Mouse (Mus musculus): Measurements from ENCODE around the gene Piezo1. TPM values are rescaled to one million over a fixed set of nuclear protein-coding genes. Genes with fewer than 3 reads are reported as not detected.

The Piezo1 gene
- polyA plus RNA-seq, 1 experiment from 2014 or later, result 14.7 TPM

GRCm38 (mm10) chr8:122439336-122439735 lies 111.8 kb downstream of the Piezo1 start:
- H3K4me2 ChIP-seq (replicated peaks), result no peak overlapping the region
- H3K9ac ChIP-seq, result 0 out of 2 replicates have a peak overlapping the region, but pooled peaks have one; percentile 4
- H3K4me3 ChIP-seq, result no peak overlapping the region
- peaks cover 54% of the 10 kb centered on the region for H3K36me3 ChIP-seq
- H3K27me3 ChIP-seq, result no peaks in the 10 kb centered on the region
- no peak overlapping the region for H3K27ac ChIP-seq
- 92% methylated on average over 16 of the region's 16 CpGs for WGBS
- no peaks in the 10 kb centered on the region for H3K9me3 ChIP-seq
- no peak for ATAC-seq (ENCODE audit: low FRiP score, low read depth)
- H3K4me1 ChIP-seq, result peaks cover 14% of the 10 kb centered on the region

GRCm38 (mm10) chr8:122437708-122438331 lies 113.3 kb downstream of the Piezo1 start:
- H3K4me2 ChIP-seq (replicated peaks), result peak overlapping the region; percentile 11; the same call in 1 of the 2 replicates

GRCm38 (mm10) chr8:122436586-122437125 lies 114.5 kb downstream of the Piezo1 start:
- Histone ChIP-seq H3K9ac (no peak overlapping the region), H3K27ac (no peak overlapping the region), H3K4me2 (replicated peaks) (no peak overlapping the region), H3K27me3 (no peaks in the 10 kb centered on the region), H3K4me3 (no peak overlapping the region), H3K36me3 (peaks cover 63% of the 10 kb centered on the region), H3K4me1 (peaks cover 17% of the 10 kb centered on the region), H3K9me3 (no peaks in the 10 kb centered on the region)
- WGBS, result 88% methylated on average over 20 of the region's 20 CpGs
- ATAC-seq (ENCODE audit: low FRiP score, low read depth), result no peak

More at GRCm38 (mm10) chr8:122437708-122438331, 113.3 kb downstream of the Piezo1 start:
- peaks cover 17% of the 10 kb centered on the region for H3K4me1 ChIP-seq
- H3K27me3 ChIP-seq, result no peaks in the 10 kb centered on the region
- ATAC-seq (ENCODE audit: low FRiP score, low read depth), result no peak
- H3K4me3 ChIP-seq, result no peak overlapping the region
- H3K36me3 ChIP-seq, result peaks cover 63% of the 10 kb centered on the region
- no peak overlapping the region for H3K9ac ChIP-seq
- 87% methylated on average over 13 of the region's 13 CpGs for WGBS
- no peaks in the 10 kb centered on the region for H3K9me3 ChIP-seq
- H3K27ac ChIP-seq, result peak overlapping the region; percentile 39; the same call in 1 of the 2 replicates

GRCm38 (mm10) chr8:122436146-122436545 lies 115.0 kb downstream of the Piezo1 start:
- WGBS, result 91% methylated on average over 9 of the region's 9 CpGs
- H3K4me2 ChIP-seq (replicated peaks), result no peak overlapping the region
- ATAC-seq (ENCODE audit: low FRiP score, low read depth), result no peak
- peaks cover 63% of the 10 kb centered on the region for H3K36me3 ChIP-seq
- no peaks in the 10 kb centered on the region for H3K9me3 ChIP-seq
- H3K4me1 ChIP-seq, result peaks cover 22% of the 10 kb centered on the region
- H3K27me3 ChIP-seq, result no peaks in the 10 kb centered on the region
- H3K4me3 ChIP-seq, result no peak overlapping the region
- H3K9ac ChIP-seq, result no peak overlapping the region
- no peak overlapping the region for H3K27ac ChIP-seq

- 89% methylated on average over 6 of the region's 6 CpGs for WGBS
- H3K27me3 ChIP-seq, result no peaks in the 10 kb centered on the region
- ATAC-seq (ENCODE audit: low FRiP score, low read depth), result no peak
Observed at GRCm38 (mm10) chr8:122435375-122435774, 115.8 kb downstream of the Piezo1 start.

GRCm38 (mm10) chr8:122433269-122433905 lies 117.7 kb downstream of the Piezo1 start:
- H3K9me3 ChIP-seq, result no peaks in the 10 kb centered on the region
- peak; percentile 17; the same call in 1 of the 2 replicates for ATAC-seq (ENCODE audit: low FRiP score, low read depth)
- peak overlapping the region; percentile 63; the same call in 1 of the 2 replicates for H3K4me3 ChIP-seq
- WGBS, result 67% methylated on average over 11 of the region's 11 CpGs
- H3K4me1 ChIP-seq, result peaks cover 22% of the 10 kb centered on the region
- H3K27me3 ChIP-seq, result no peaks in the 10 kb centered on the region
- H3K4me2 ChIP-seq (replicated peaks), result peak overlapping the region; percentile 91
- 0 out of 2 replicates have a peak overlapping the region, but pooled peaks have one; percentile 6 for H3K27ac ChIP-seq
- peaks cover 50% of the 10 kb centered on the region for H3K36me3 ChIP-seq
- H3K9ac ChIP-seq, result no peak overlapping the region; the same call in 1 of the 2 replicates

More at GRCm38 (mm10) chr8:122435375-122435774, 115.8 kb downstream of the Piezo1 start:
- H3K9me3 ChIP-seq, result no peaks in the 10 kb centered on the region
- H3K4me1 ChIP-seq, result peaks cover 22% of the 10 kb centered on the region
- H3K36me3 ChIP-seq, result peaks cover 63% of the 10 kb centered on the region
- no peak overlapping the region for H3K27ac ChIP-seq
- H3K9ac ChIP-seq, result no peak overlapping the region
- H3K4me3 ChIP-seq, result no peak overlapping the region
- no peak overlapping the region for H3K4me2 ChIP-seq (replicated peaks)

GRCm38 (mm10) chr8:122432443-122433268 lies 118.5 kb downstream of the Piezo1 start, which contains the start of gene Cyba:
Gene Cyba (minus strand): TSS chr8:122432930.
- Histone ChIP-seq H3K27ac (peak within 1 kb of the TSS; percentile 61), H3K27me3 (no peaks in the 10 kb centered on the region), H3K9ac (peak within 1 kb of the TSS; percentile 85), H3K9me3 (no peaks in the 10 kb centered on the region), H3K4me2 (replicated peaks) (peak within 1 kb of the TSS; percentile 91), H3K36me3 (peaks cover 43% of the 10 kb centered on the region), H3K4me3 (peak within 1 kb of the TSS; percentile 63), H3K4me1 (peaks cover 22% of the 10 kb centered on the region)
- ATAC-seq (ENCODE audit: low FRiP score, low read depth), result peak; percentile 83
- WGBS, result 5% methylated on average over 43 of the region's 45 CpGs

Small RNAs within 50 kb of the gene (microRNA-seq; reads per million reads assigned to microRNA genes)
- gene Gm24366, result not detected

Other genes with a start within 250 kb of the Piezo1 start
- 0.14 and 0.38 TPM in 2 replicates for gene Trhr2, start 190.6 kb downstream of the Piezo1 start, polyA plus RNA-seq (2015; fragmentation: Nextera tagmentation; extraction: Ambion mirVana)
- 59.2 and 59.9 TPM in 2 replicates for gene Zc3h18, start 174.7 kb downstream of the Piezo1 start, polyA plus RNA-seq (2015; fragmentation: Nextera tagmentation; extraction: Ambion mirVana)
- not detected in 2 replicates for gene Il17c, start 129.3 kb downstream of the Piezo1 start, polyA plus RNA-seq (2015; fragmentation: Nextera tagmentation; extraction: Ambion mirVana)
- 139 and 144 TPM in 2 replicates for gene Cyba, start 118.4 kb downstream of the Piezo1 start, polyA plus RNA-seq (2015; fragmentation: Nextera tagmentation; extraction: Ambion mirVana)
- 37.1 and 39.7 TPM in 2 replicates for gene Mvd, start 107.9 kb downstream of the Piezo1 start, polyA plus RNA-seq (2015; fragmentation: Nextera tagmentation; extraction: Ambion mirVana)
- 0.83 and 0.97 TPM in 2 replicates for gene Snai3, start 90.6 kb downstream of the Piezo1 start, polyA plus RNA-seq (2015; fragmentation: Nextera tagmentation; extraction: Ambion mirVana)
- 51.2 and 52.6 TPM in 2 replicates for gene Rnf166, start 75.3 kb downstream of the Piezo1 start, polyA plus RNA-seq (2015; fragmentation: Nextera tagmentation; extraction: Ambion mirVana)
- gene Ctu2, start 75.2 kb downstream of the Piezo1 start, polyA plus RNA-seq (2015; fragmentation: Nextera tagmentation; extraction: Ambion mirVana), result 56.7 and 59.4 TPM in 2 replicates
- 39.3 and 40.2 TPM in 2 replicates for gene Cdt1, start 16.7 kb upstream of the Piezo1 start, polyA plus RNA-seq (2015; fragmentation: Nextera tagmentation; extraction: Ambion mirVana)
- 335 and 351 TPM in 2 replicates for gene Aprt, start 25.6 kb upstream of the Piezo1 start, polyA plus RNA-seq (2015; fragmentation: Nextera tagmentation; extraction: Ambion mirVana)
- gene Galns, start 60.1 kb upstream of the Piezo1 start, polyA plus RNA-seq (2015; fragmentation: Nextera tagmentation; extraction: Ambion mirVana), result 9.0 and 9.7 TPM in 2 replicates
- 49.6 and 55.6 TPM in 2 replicates for gene Trappc2l, start 60.3 kb upstream of the Piezo1 start, polyA plus RNA-seq (2015; fragmentation: Nextera tagmentation; extraction: Ambion mirVana)
- gene Pabpn1l, start 71.4 kb upstream of the Piezo1 start, polyA plus RNA-seq (2015; fragmentation: Nextera tagmentation; extraction: Ambion mirVana), result not detected in 2 replicates
- 4.3 and 4.8 TPM in 2 replicates for gene Cbfa2t3, start 147.8 kb upstream of the Piezo1 start, polyA plus RNA-seq (2015; fragmentation: Nextera tagmentation; extraction: Ambion mirVana)
- gene Acsf3, start 224.2 kb upstream of the Piezo1 start, polyA plus RNA-seq (2015; fragmentation: Nextera tagmentation; extraction: Ambion mirVana), result 18.2 and 19.8 TPM in 2 replicates